Mouse (Mus musculus): ENCODE measurements around the gene Zfp706. TPM values are rescaled to one million over a fixed set of nuclear protein-coding genes. Genes with fewer than 3 reads are reported as not detected.

Gene Zfp706
- polyA plus RNA-seq, 1 experiment from 2014 or later: 93.5 TPM

DNA sequence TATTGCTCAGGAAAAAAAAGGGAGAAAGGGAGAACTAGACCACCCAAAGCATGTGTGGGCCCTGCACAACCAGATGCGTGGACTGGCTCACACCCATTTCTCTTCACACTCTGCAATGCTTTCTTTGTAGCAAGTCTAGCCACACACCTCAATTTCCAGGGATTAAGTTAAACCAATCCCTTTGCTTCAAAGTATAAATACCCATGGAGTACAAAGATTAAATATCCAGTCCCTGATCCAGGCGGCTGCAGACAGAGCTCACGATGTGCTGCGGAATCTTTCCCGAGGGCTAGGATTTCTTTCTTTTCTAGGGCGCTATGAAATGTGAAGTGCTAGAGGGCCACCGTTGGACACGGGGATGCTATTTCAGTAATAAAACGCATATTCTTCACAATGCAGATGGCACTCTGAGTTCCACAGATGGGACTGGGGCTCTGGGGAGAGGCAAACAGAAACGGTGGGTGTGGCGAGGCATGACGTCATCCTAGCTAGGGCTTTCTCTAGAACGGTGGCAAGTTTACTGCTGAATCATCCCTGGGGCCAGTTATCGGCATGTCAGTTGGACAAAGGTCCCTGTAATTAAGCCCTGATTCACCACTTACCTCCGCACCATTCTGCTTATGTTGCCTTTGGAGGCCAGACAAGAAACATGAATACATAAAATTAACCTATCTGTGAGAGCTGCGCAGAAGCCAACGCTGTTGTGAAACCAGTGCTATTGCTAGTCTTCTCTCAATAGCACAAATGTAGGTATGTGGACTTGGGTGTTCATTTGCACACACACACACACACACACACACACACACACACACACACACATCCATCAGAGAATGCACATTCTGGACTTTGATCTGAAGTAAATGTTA is 47.3 kb downstream of the Zfp706 start:
- H3K36me3 ChIP-seq (ENCODE audit: inconsistent target): no peaks in the 10 kb centered on the region
- no peaks in the 10 kb centered on the region for H3K79me2 ChIP-seq (ENCODE audit: inconsistent target)
- 71% methylated on average over 16 of the region's 17 CpGs for WGBS (ENCODE audit: missing documents)
- no peak overlapping the region for H3K27ac ChIP-seq
- H3K4me3 ChIP-seq (ENCODE audit: inconsistent target): no peak overlapping the region

DNA sequence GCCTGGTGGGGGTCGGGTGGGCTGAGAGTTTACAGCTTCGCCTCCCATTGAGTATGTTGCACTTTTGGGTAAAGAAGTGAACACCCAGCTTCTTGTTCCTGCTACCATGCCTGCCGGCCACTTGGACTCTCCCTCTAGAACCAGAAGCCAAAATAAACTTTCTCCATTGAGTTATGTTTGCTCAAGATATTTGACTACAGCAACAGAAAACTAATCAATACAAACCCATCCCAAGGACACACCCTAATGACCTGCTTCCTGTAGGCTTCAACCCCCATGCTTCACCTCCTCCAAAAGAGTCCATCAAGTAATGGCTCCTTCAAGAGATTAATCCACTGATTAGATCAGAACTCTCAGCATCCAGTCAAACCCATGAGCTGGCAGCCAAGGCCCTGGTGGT is 51.4 kb downstream of the Zfp706 start:
- no peaks in the 10 kb centered on the region for H3K36me3 ChIP-seq (ENCODE audit: inconsistent target)
- H3K79me2 ChIP-seq (ENCODE audit: inconsistent target): no peaks in the 10 kb centered on the region
- WGBS (ENCODE audit: missing documents): 100% methylated on average over 3 of the region's 3 CpGs
- H3K4me3 ChIP-seq (ENCODE audit: inconsistent target): no peak overlapping the region
- H3K27ac ChIP-seq: no peak overlapping the region

DNA sequence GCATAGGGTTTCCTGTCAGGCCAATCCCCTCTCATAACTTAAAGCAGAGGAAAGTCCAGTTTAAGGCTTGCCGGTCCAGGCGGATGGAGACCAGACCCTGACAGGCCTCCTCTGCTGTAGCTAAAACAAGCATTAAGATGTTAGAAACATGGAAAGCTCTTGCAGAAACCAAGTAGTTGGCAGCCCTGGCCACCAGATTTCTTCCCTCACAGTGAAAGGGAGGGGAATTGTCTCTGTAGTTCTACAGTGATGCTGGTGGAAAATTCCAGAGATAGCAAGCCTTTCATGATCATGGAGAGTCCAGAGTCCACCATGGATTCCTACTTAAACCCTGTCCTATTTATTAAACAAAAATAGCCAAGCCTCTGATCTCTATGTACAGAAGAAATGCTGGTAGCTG is 57.3 kb downstream of the Zfp706 start:
- Histone ChIP-seq H3K79me2 (ENCODE audit: inconsistent target) (no peaks in the 10 kb centered on the region), H3K27ac (no peak overlapping the region), H3K4me3 (ENCODE audit: inconsistent target) (no peak overlapping the region), H3K36me3 (ENCODE audit: inconsistent target) (no peaks in the 10 kb centered on the region)
- WGBS (ENCODE audit: missing documents): 100% methylated on average over 2 of the region's 2 CpGs

DNA sequence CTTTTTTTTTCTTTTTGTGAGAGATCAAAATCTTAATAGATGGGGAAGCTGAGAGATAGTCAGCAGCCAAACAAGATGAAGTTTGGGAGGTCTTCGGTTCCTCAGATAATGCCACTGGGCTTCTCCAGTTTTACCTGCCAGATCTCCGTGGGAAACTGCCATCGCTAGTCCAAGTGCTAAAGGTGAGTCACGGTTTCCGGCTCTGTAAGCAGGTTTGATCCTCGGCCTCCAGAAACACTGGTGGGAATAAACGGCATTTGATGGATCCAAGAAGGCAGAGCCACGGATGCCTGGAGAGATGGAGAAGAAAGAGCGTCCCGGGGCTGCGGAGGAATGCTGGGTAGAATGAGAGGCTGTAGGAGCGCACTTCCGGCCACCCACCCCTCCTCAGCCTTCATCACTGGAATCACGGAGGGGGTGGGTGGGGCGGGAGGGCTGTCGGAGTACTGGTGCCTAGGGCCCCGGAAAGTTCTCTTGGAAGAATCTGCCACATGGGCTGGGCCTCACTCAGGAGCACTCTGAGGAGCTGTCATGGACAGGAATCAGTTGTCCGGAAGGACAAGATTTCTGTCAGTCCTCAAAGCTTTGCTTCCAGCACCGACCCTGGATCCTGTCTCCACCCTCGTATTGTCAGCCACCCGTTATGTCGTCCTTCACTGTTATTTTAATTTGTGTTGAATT is 58.6 kb downstream of the Zfp706 start:
- Histone ChIP-seq H3K79me2 (ENCODE audit: inconsistent target) (no peaks in the 10 kb centered on the region), H3K27ac (no peak overlapping the region), H3K36me3 (ENCODE audit: inconsistent target) (no peaks in the 10 kb centered on the region), H3K4me3 (ENCODE audit: inconsistent target) (no peak overlapping the region)
- WGBS (ENCODE audit: missing documents): 96% methylated on average over 20 of the region's 22 CpGs
